Mouse (Mus musculus): ENCODE data around the gene Ddx6. TPM values are rescaled to one million over a fixed set of nuclear protein-coding genes. Genes with fewer than 3 reads are reported as not detected.
A peak's percentile ranks its signal among the peaks of the same experiment; 100 is the strongest.
"Not testable (repeated sequence)": the region's sequence is repeated elsewhere in the genome, so short reads cannot be mapped to it uniquely, and the experiment has no call there.

Gene Ddx6
- polyA plus RNA-seq, 1 experiment from 2014 or later, result 13.6 TPM

GRCm38 (mm10) chr9:44621114-44621513 is 16.4 kb downstream of the Ddx6 start:
- H3K27ac ChIP-seq (replicated peaks), result no peak overlapping the region
- WGBS, result 53% methylated on average over 3 of the region's 3 CpGs

GRCm38 (mm10) chr9:44624390-44624789 is 19.7 kb downstream of the Ddx6 start:
- peaks cover 69% of the 10 kb centered on the region for H3K36me3 ChIP-seq
- 77% methylated on average over 5 of the region's 5 CpGs for WGBS
- H3K27ac ChIP-seq (replicated peaks), result no peak overlapping the region

More at GRCm38 (mm10) chr9:44621114-44621513, 16.4 kb downstream of the Ddx6 start:
- Histone ChIP-seq H3K4me2 (no peak overlapping the region), H3K4me1 (replicated peaks) (0 out of 2 replicates have a peak, but pooled peaks cover 4% of the 10 kb centered on the region), H3K4me3 (no peak overlapping the region), H3K9me3 (no peaks in the 10 kb centered on the region), H3K27me3 (no peaks in the 10 kb centered on the region), H3K9ac (no peak overlapping the region), H3K36me3 (peaks cover 72% of the 10 kb centered on the region)
- no peak for ATAC-seq (ENCODE audit: low FRiP score, low read depth)

GRCm38 (mm10) chr9:44626268-44626667 is 21.6 kb downstream of the Ddx6 start:
- H3K4me2 ChIP-seq, result no peak overlapping the region
- no peak for ATAC-seq (ENCODE audit: low FRiP score, low read depth)
- peaks cover 75% of the 10 kb centered on the region for H3K36me3 ChIP-seq

More at GRCm38 (mm10) chr9:44624390-44624789, 19.7 kb downstream of the Ddx6 start:
- no peak for ATAC-seq (ENCODE audit: low FRiP score, low read depth)
- H3K27me3 ChIP-seq, result no peaks in the 10 kb centered on the region
- H3K4me1 ChIP-seq (replicated peaks), result 0 out of 2 replicates have a peak, but pooled peaks cover 4% of the 10 kb centered on the region
- H3K9ac ChIP-seq, result no peak overlapping the region
- H3K9me3 ChIP-seq, result no peaks in the 10 kb centered on the region
- H3K4me2 ChIP-seq, result no peak overlapping the region
- no peak overlapping the region for H3K4me3 ChIP-seq

GRCm38 (mm10) chr9:44637551-44638169 is 33.0 kb downstream of the Ddx6 start:
- 61% methylated on average over 15 of the region's 15 CpGs for WGBS
- peaks cover 54% of the 10 kb centered on the region for H3K36me3 ChIP-seq
- no peaks in the 10 kb centered on the region for H3K9me3 ChIP-seq
- H3K27ac ChIP-seq (replicated peaks), result no peak overlapping the region
- no peak overlapping the region for H3K9ac ChIP-seq
- ATAC-seq (ENCODE audit: low FRiP score, low read depth), result peak; percentile 61; the same call in 1 of the 2 replicates
- no peak overlapping the region for H3K4me3 ChIP-seq
- H3K4me1 ChIP-seq (replicated peaks), result no peaks in the 10 kb centered on the region
- no peak overlapping the region for H3K4me2 ChIP-seq
- H3K27me3 ChIP-seq, result no peaks in the 10 kb centered on the region

More at GRCm38 (mm10) chr9:44626268-44626667, 21.6 kb downstream of the Ddx6 start:
- whole genome bisulfite sequencing, result 92% methylated on average over 5 of the region's 5 CpGs
- Histone ChIP-seq H3K4me1 (replicated peaks) (no peaks in the 10 kb centered on the region), H3K9ac (no peak overlapping the region), H3K9me3 (no peaks in the 10 kb centered on the region), H3K4me3 (no peak overlapping the region), H3K27ac (replicated peaks) (no peak overlapping the region), H3K27me3 (no peaks in the 10 kb centered on the region)

- not testable (repeated sequence) for H3K4me3 ChIP-seq; H3K27me3 ChIP-seq; H3K9me3 ChIP-seq; H3K9ac ChIP-seq; H3K4me1 ChIP-seq (replicated peaks); H3K27ac ChIP-seq (replicated peaks); H3K4me2 ChIP-seq
- ATAC-seq (ENCODE audit: low FRiP score, low read depth), result 0 out of 2 replicates have a peak, but pooled peaks have one; percentile 3
- peaks cover 45% of the 10 kb centered on the region for H3K36me3 ChIP-seq
- WGBS, result 83% methylated on average over 9 of the region's 9 CpGs
Observed at GRCm38 (mm10) chr9:44638726-44639125, 34.0 kb downstream of the Ddx6 start.

- ATAC-seq (ENCODE audit: low FRiP score, low read depth); H3K4me1 ChIP-seq (replicated peaks): not testable (repeated sequence)
- 93% methylated on average over 1 of the region's 1 CpGs for WGBS
Observed at GRCm38 (mm10) chr9:44640028-44640427, 35.3 kb downstream of the Ddx6 start.

GRCm38 (mm10) chr9:44640646-44641357 is 36.1 kb downstream of the Ddx6 start:
- no peak overlapping the region for H3K27ac ChIP-seq (replicated peaks)
- H3K9me3 ChIP-seq, result no peaks in the 10 kb centered on the region

More at GRCm38 (mm10) chr9:44640028-44640427, 35.3 kb downstream of the Ddx6 start:
- H3K9ac ChIP-seq; H3K27me3 ChIP-seq; H3K4me2 ChIP-seq; H3K4me3 ChIP-seq; H3K9me3 ChIP-seq; H3K27ac ChIP-seq (replicated peaks): not testable (repeated sequence)
- peaks cover 32% of the 10 kb centered on the region for H3K36me3 ChIP-seq

GRCm38 (mm10) chr9:44641616-44642015 is 36.9 kb downstream of the Ddx6 start:
- H3K9me3 ChIP-seq, result no peaks in the 10 kb centered on the region
- H3K4me2 ChIP-seq, result no peak overlapping the region
- ATAC-seq (ENCODE audit: low FRiP score, low read depth), result no peak
- peaks cover 17% of the 10 kb centered on the region for H3K36me3 ChIP-seq
- no peaks in the 10 kb centered on the region for H3K27me3 ChIP-seq
- no peak overlapping the region for H3K9ac ChIP-seq
- no peak overlapping the region for H3K4me3 ChIP-seq
- H3K27ac ChIP-seq (replicated peaks), result no peak overlapping the region
- H3K4me1 ChIP-seq (replicated peaks), result no peaks in the 10 kb centered on the region
- 90% methylated on average over 2 of the region's 2 CpGs for WGBS

More at GRCm38 (mm10) chr9:44640646-44641357, 36.1 kb downstream of the Ddx6 start:
- Histone ChIP-seq H3K27me3 (no peaks in the 10 kb centered on the region), H3K36me3 (peaks cover 25% of the 10 kb centered on the region), H3K4me1 (replicated peaks) (no peaks in the 10 kb centered on the region), H3K4me3 (no peak overlapping the region), H3K4me2 (no peak overlapping the region), H3K9ac (no peak overlapping the region)
- ATAC-seq (ENCODE audit: low FRiP score, low read depth), result no peak
- WGBS, result 91% methylated on average over 3 of the region's 3 CpGs

GRCm38 (mm10) chr9:44643103-44643502 is 38.4 kb downstream of the Ddx6 start:
- H3K4me2 ChIP-seq, result no peak overlapping the region
- no peak overlapping the region for H3K9ac ChIP-seq
- peaks cover 7% of the 10 kb centered on the region for H3K36me3 ChIP-seq
- H3K4me3 ChIP-seq, result no peak overlapping the region
- no peaks in the 10 kb centered on the region for H3K27me3 ChIP-seq
- no peaks in the 10 kb centered on the region for H3K4me1 ChIP-seq (replicated peaks)
- H3K27ac ChIP-seq (replicated peaks), result no peak overlapping the region
- ATAC-seq (ENCODE audit: low FRiP score, low read depth), result no peak
- H3K9me3 ChIP-seq, result no peaks in the 10 kb centered on the region
- WGBS, result 95% methylated on average over 7 of the region's 7 CpGs

GRCm38 (mm10) chr9:44644186-44644585 is 39.5 kb downstream of the Ddx6 start:
- H3K9me3 ChIP-seq, result no peaks in the 10 kb centered on the region
- no peak overlapping the region for H3K4me3 ChIP-seq
- no peak overlapping the region for H3K4me2 ChIP-seq
- H3K36me3 ChIP-seq, result no peaks in the 10 kb centered on the region; the same call in 1 of the 2 replicates
- WGBS, result 94% methylated on average over 2 of the region's 2 CpGs
- H3K9ac ChIP-seq, result no peak overlapping the region
- no peak overlapping the region for H3K27ac ChIP-seq (replicated peaks)
- H3K4me1 ChIP-seq (replicated peaks), result no peaks in the 10 kb centered on the region
- no peaks in the 10 kb centered on the region for H3K27me3 ChIP-seq
- no peak for ATAC-seq (ENCODE audit: low FRiP score, low read depth)

- H3K4me3 ChIP-seq, result no peak overlapping the region
- WGBS, result 61% methylated on average over 5 of the region's 5 CpGs
- H3K36me3 ChIP-seq, result no peaks in the 10 kb centered on the region; the same call in 1 of the 2 replicates
- H3K4me2 ChIP-seq, result no peak overlapping the region
- no peaks in the 10 kb centered on the region for H3K27me3 ChIP-seq
- H3K27ac ChIP-seq (replicated peaks), result no peak overlapping the region
- ATAC-seq (ENCODE audit: low FRiP score, low read depth), result no peak
- no peaks in the 10 kb centered on the region for H3K4me1 ChIP-seq (replicated peaks)
- no peaks in the 10 kb centered on the region for H3K9me3 ChIP-seq
- no peak overlapping the region for H3K9ac ChIP-seq
Observed at GRCm38 (mm10) chr9:44645481-44645880, 40.8 kb downstream of the Ddx6 start.

- 65% methylated on average over 15 of the region's 15 CpGs for WGBS
- no peaks in the 10 kb centered on the region for H3K9me3 ChIP-seq
- H3K36me3 ChIP-seq, result no peaks in the 10 kb centered on the region; the same call in 1 of the 2 replicates
- no peak overlapping the region for H3K4me3 ChIP-seq
- H3K4me2 ChIP-seq, result no peak overlapping the region
- no peaks in the 10 kb centered on the region for H3K27me3 ChIP-seq
- no peak overlapping the region for H3K9ac ChIP-seq
- ATAC-seq (ENCODE audit: low FRiP score, low read depth), result no peak
- no peak overlapping the region for H3K27ac ChIP-seq (replicated peaks)
- H3K4me1 ChIP-seq (replicated peaks), result no peaks in the 10 kb centered on the region
Observed at GRCm38 (mm10) chr9:44645924-44646323, 41.2 kb downstream of the Ddx6 start.
